Mouse (Mus musculus): ENCODE data around the gene Glis1. TPM values are rescaled to one million over a fixed set of nuclear protein-coding genes. Genes with fewer than 3 reads are reported as not detected.

Gene Glis1
- total RNA-seq, 2 experiments from 2014 or later: 0.93 to 0.94 TPM

- no peak for DNase-seq (ENCODE audit: low spot score in 2 of 2)
These were observed 141.4 kb downstream of the Glis1 start for GRCm38 (mm10) chr4:107575781-107576180.

- peak; percentile 12 to 28 for DNase-seq (ENCODE audit: low spot score in 2 of 2)
These were observed 142.4 kb downstream of the Glis1 start for GRCm38 (mm10) chr4:107576742-107577141.

- no peak for DNase-seq (ENCODE audit: low spot score in 2 of 2)
These were observed 142.9 kb downstream of the Glis1 start for GRCm38 (mm10) chr4:107577146-107577839.

GRCm38 (mm10) chr4:107580883-107581282 lies 146.5 kb downstream of the Glis1 start:
- DNase-seq (ENCODE audit: low spot score in 2 of 2): no peak

GRCm38 (mm10) chr4:107586391-107586790 lies 152.0 kb downstream of the Glis1 start:
- no peak for DNase-seq (ENCODE audit: low spot score in 2 of 2)

GRCm38 (mm10) chr4:107588637-107589036 lies 154.2 kb downstream of the Glis1 start:
- no peak for DNase-seq (ENCODE audit: low spot score in 2 of 2)

GRCm38 (mm10) chr4:107589046-107589445 lies 154.7 kb downstream of the Glis1 start:
- peak in 1 of 2 experiments; percentile 27 for DNase-seq (ENCODE audit: low spot score in 2 of 2)

- DNase-seq (ENCODE audit: low spot score in 2 of 2): no peak
These were observed 156.6 kb downstream of the Glis1 start for GRCm38 (mm10) chr4:107590805-107591534.

- no peak for DNase-seq (ENCODE audit: low spot score in 2 of 2)
These were observed 159.0 kb downstream of the Glis1 start for GRCm38 (mm10) chr4:107593426-107593825.

- DNase-seq (ENCODE audit: low spot score in 2 of 2): no peak
These were observed 163.0 kb downstream of the Glis1 start for GRCm38 (mm10) chr4:107597226-107597897.

- DNase-seq (ENCODE audit: low spot score in 2 of 2): no peak
These were observed 163.6 kb downstream of the Glis1 start for GRCm38 (mm10) chr4:107597898-107598580.

- peak in 1 of 2 experiments; percentile 38 for DNase-seq (ENCODE audit: low spot score in 2 of 2)
These were observed 164.2 kb downstream of the Glis1 start for GRCm38 (mm10) chr4:107598581-107598958.

- DNase-seq (ENCODE audit: low spot score in 2 of 2): no peak
These were observed 167.9 kb downstream of the Glis1 start for GRCm38 (mm10) chr4:107602284-107602683.

- DNase-seq (ENCODE audit: low spot score in 2 of 2): peak; percentile 39 to 54
These were observed 168.4 kb downstream of the Glis1 start for GRCm38 (mm10) chr4:107602787-107603186.

- DNase-seq (ENCODE audit: low spot score in 2 of 2): no peak
These were observed 168.8 kb downstream of the Glis1 start for GRCm38 (mm10) chr4:107603208-107603607.

- no peak for DNase-seq (ENCODE audit: low spot score in 2 of 2)
These were observed 171.7 kb downstream of the Glis1 start for GRCm38 (mm10) chr4:107605964-107606602.

GRCm38 (mm10) chr4:107609775-107610174 lies 175.4 kb downstream of the Glis1 start:
- no peak for DNase-seq (ENCODE audit: low spot score in 2 of 2)

- DNase-seq (ENCODE audit: low spot score in 2 of 2): peak; percentile 59 to 67
These were observed 177.7 kb downstream of the Glis1 start for GRCm38 (mm10) chr4:107611888-107612650.

- no peak for DNase-seq (ENCODE audit: low spot score in 2 of 2)
These were observed 183.3 kb downstream of the Glis1 start for GRCm38 (mm10) chr4:107617596-107618230.

- DNase-seq (ENCODE audit: low spot score in 2 of 2): no peak
These were observed 185.1 kb downstream of the Glis1 start for GRCm38 (mm10) chr4:107619487-107619886.

Data from left cerebral cortex, adult 18-20 months (tissue).